Mouse (Mus musculus) lung, adult 2 months (tissue): Measurements from ENCODE around the gene AL731706.1.
A peak's percentile ranks its signal among the peaks of the same experiment; 100 is the strongest.

Source experiments
- CTCF ChIP-seq: fragments of 200-500 bp; IDR thresholded peaks from 2 replicates; pipeline ENCODE4 v1.5.1; 2011; ENCODE audit warnings: mild to moderate bottlenecking, low read length, control low read depth; ENCODE audit not compliant: insufficient read depth
- POLR2A ChIP-seq: fragments of 200-500 bp; IDR thresholded peaks from 2 replicates; pipeline ENCODE4 v1.6.1; 2011; ENCODE audit warnings: low read depth, mild to moderate bottlenecking, control low read depth, low read length, borderline replicate concordance; ENCODE audit errors: extremely low read depth

DNA sequence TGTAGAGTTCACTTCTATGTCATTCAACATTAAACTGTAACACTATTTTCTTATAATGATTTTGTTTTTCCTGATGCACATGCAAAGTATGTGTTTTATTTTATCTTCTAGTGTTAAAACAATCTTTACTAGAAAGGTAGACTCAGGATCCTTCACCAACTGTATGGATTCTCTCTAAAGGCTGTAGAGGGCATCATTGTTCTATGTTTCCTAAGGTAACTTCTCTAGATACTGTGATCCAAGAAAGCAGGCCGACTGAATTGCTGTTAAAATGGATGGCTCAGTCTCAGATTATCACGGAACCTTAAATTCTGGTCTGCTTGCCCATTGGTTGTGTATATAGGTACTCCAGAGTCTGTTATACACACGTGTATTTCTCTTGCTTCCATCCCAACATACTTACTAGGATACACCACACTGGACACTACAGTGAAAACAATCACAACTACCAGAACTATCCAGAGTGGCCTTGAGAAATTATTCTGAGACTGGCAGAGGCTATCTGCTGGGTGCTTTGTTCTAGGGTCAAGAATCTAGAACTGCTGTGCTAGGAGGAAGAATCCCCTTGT is 23.2 kb upstream of the AL731706.1 start:
- TF ChIP-seq CTCF (peak; percentile 40; the same call in 1 of the 2 replicates), POLR2A (no peak)
